Mouse (Mus musculus): ENCODE measurements around the gene Ccdc134. TPM values are rescaled to one million over a fixed set of nuclear protein-coding genes. Genes with fewer than 3 reads are reported as not detected.

The Ccdc134 gene
- total RNA-seq, 2 experiments from 2014 or later, result 11.2 to 15.8 TPM

- peak in 1 of 2 experiments; percentile 33 for DNase-seq (ENCODE audit: extremely low spot score in 1 of 2, low spot score in 1 of 2)
Observed at GRCm38 (mm10) chr15:82147611-82148111, 19.9 kb downstream of the Ccdc134 start.

DNA sequence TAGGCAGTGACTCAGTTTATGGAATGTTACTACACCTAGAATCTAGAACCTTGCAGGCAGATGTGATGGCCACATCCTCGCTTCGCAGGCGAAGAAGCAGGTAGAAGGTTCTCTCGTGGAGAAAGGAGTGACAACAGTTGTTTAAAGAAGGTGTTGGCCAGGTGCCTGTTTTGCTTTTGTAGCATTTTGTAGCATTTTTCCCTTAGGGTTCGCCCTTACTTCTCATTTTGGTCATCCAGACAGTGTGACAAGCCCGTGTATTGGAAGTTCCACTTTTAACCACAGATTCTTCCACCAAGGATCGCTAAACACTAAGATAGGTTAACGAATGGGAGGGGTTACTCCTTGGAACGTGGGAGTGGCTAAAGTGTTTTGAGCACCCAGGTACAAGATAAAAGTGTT is 20.8 kb downstream of the Ccdc134 start:
- DNase-seq (ENCODE audit: extremely low spot score in 1 of 2, low spot score in 1 of 2), result no peak

- DNase-seq (ENCODE audit: extremely low spot score in 1 of 2, low spot score in 1 of 2), result no peak
Observed at GRCm38 (mm10) chr15:82150042-82150441, 22.3 kb downstream of the Ccdc134 start.

GRCm38 (mm10) chr15:82151176-82151575 is 23.5 kb downstream of the Ccdc134 start:
- DNase-seq (ENCODE audit: extremely low spot score in 1 of 2, low spot score in 1 of 2), result no peak

DNA sequence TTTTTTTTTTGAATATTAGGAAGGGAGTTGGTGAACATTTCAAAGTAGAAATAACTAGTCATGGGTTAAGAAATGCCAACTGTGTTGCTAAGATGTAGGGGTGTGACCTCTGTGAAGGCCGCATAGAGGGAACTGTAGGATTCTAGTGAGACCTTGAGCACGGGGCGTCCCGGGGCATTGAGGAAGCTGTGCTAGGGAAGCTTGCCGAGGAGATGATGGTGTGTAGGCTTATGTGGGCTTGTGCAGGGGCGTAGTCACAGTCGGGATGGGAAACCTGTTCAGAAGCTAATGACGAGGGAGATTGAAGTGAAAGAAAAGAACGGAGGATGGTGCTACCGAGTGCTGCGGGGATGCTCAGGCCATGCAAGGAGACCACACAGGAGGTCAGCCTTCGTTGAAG is 24.3 kb downstream of the Ccdc134 start:
- no peak for DNase-seq (ENCODE audit: extremely low spot score in 1 of 2, low spot score in 1 of 2)

- no peak for DNase-seq (ENCODE audit: extremely low spot score in 1 of 2, low spot score in 1 of 2)
Observed at GRCm38 (mm10) chr15:82152435-82152834, 24.7 kb downstream of the Ccdc134 start.

- no peak for DNase-seq (ENCODE audit: extremely low spot score in 1 of 2, low spot score in 1 of 2)
Observed at GRCm38 (mm10) chr15:82156298-82156697, 28.6 kb downstream of the Ccdc134 start.

DNA sequence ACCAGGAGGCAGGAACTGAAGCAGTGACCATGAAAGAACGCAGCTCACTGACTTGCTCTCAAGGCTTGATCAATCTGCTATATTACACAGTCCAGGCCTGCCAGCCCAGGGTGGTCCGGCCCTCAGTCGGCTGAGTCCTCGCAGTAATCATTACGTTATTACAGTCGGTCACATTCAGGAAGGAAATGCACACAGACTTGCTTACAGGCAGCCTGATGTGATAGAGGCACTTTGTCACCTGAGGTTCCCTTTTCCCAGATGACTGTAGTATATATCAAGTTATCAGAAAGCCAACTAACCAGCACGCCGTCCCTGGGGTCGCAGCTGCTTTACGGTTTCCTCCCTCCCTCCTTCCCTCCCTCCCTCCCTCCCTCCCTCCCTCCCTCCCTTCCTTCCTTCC is 29.2 kb downstream of the Ccdc134 start:
- no peak for DNase-seq (ENCODE audit: extremely low spot score in 1 of 2, low spot score in 1 of 2)

DNA sequence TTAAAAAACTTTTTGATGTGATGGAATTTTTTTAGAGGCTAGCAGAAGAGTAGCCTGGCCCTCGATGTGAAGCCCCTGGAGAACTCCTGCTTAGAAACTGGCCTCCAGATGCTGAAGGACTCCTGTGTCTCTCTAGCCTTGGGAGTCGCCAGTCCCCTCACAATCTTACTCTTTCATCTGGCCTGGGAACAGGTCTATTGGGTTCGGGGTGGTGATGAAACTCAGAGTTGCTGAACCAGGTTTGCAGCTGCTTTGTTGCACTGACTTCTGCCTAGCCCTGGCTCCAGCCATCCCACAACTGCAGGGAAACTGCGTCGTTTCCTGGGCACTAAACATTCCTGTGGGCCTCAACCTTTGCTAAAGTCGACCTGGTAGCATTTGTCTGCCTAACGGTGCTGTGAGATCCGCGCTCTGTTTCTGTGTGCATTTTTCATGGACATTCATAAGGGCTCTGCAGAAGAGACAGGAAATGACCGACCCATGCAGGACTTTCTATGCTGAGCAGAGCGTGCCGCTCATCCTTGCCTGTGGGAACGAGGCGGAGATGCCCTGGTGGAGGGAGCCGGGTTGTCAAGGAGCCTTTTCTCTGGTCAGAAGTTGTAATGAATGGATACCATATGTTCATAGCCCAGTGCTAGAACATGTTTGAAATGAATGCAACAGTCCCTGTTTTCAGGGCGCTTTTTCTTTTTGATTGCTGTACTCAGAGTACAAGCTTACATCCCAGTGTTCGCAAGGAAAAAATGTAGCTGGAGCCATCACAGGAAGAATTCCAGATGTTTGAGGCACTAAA is 30.7 kb downstream of the Ccdc134 start:
- DNase-seq (ENCODE audit: extremely low spot score in 1 of 2, low spot score in 1 of 2), result no peak

- DNase-seq (ENCODE audit: extremely low spot score in 1 of 2, low spot score in 1 of 2), result no peak
Observed at GRCm38 (mm10) chr15:82159471-82159870, 31.7 kb downstream of the Ccdc134 start.

GRCm38 (mm10) chr15:82160731-82161640 is 33.3 kb downstream of the Ccdc134 start:
- no peak for DNase-seq (ENCODE audit: extremely low spot score in 1 of 2, low spot score in 1 of 2)

- no peak for DNase-seq (ENCODE audit: extremely low spot score in 1 of 2, low spot score in 1 of 2)
Observed at GRCm38 (mm10) chr15:82161965-82162600, 34.4 kb downstream of the Ccdc134 start.

DNA sequence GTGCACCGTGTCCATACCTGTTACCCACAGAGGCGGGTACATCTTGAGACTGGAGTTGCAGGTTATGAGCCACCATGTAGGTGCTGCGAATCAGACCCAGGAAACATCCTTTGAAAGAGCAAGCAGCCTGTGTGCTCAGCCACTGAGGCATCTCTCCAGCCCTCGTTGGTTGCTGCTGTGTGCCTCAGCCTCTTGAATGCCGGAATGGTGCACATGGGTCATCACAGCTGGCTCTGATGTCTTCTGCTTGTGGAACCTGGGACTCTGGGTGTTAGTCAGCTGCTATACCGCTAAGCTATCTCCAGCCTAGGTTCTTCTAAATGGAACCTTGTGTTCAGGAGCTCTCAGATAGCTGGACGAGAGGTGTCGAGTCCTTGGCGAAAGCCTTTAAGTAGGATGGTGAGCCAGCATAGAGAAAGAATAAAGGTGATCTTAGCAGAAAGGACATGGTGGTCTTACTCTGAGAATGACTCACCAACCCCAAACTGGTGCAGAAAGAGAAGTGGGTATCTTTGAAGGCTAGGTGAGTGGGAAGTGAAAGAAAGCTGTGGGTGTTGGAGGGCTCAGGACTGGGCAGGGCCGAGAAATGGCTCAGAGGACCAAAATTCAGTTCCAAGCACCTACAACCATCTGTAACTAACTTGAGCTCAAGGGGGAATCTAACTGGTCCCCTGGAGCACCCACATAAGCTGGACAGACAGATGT is 35.8 kb downstream of the Ccdc134 start:
- no peak for DNase-seq (ENCODE audit: extremely low spot score in 1 of 2, low spot score in 1 of 2)

GRCm38 (mm10) chr15:82164061-82164399 is 36.3 kb downstream of the Ccdc134 start:
- no peak for DNase-seq (ENCODE audit: extremely low spot score in 1 of 2, low spot score in 1 of 2)

DNA sequence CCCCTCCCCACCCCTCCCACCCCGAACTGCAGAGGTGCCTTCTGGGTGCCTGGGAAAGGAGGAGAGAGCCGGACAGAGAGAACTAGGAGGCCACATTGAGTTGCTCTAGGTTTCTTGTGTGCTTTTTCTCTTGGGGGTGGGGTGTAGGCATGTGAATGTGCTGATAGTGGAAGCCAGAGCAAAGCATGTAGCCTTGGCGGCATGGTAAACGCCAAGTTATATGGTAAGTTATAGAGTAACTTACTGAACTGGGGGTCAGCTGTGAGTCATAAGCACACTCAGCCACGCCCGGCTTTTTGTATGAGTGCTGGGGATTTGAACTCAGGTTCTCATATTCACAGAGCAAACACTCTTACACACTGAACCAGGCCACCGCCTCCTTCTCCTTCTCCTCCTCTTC is 36.8 kb downstream of the Ccdc134 start:
- DNase-seq (ENCODE audit: extremely low spot score in 1 of 2, low spot score in 1 of 2), result no peak

DNA sequence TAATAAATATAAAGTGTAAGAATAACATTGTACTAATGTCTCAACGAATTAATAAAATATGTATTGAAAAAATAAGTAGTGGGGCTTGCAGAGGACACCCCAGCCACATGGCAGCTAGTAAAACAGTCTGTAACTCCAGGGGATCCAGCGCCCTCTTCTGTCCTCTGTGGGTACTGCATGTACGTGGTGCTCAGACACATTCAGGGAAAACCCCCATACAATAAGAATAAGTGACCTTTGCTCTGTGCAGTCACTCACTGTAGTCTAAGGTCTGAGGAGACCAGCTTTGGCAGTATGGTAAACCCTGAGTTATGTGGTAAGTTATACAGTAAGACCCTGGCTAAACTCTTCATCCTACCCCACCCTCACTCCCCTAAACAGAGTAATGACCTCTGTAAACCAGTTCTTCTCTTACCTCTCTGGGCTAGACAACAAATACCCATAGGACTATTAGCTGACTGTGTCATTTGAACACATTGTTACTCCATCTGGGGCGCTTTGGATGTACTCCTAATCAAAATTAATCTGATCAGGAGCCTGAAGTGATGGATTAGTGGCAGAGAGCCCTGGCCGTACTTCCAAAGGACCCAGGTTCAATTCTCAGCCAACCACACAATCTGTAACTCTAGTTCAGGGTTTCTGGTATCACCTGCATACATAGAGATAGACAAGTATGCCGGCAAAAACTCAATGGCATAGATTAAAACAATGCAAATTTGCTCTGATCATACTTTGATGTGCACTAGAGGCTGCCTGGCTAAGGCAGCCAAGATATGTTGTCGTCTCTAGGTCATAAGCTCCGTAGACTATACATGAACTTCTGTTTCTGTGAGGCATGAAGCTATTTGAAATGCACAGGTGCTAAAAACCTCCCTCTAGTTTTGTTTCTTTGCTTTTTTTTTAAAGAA is 37.9 kb downstream of the Ccdc134 start:
- DNase-seq (ENCODE audit: extremely low spot score in 1 of 2, low spot score in 1 of 2), result peak; percentile 79 to 96

GRCm38 (mm10) chr15:82166240-82167100 is 38.7 kb downstream of the Ccdc134 start:
- DNase-seq (ENCODE audit: extremely low spot score in 1 of 2, low spot score in 1 of 2), result no peak

All from layer of hippocampus, postnatal 25 days (tissue).